Mouse (Mus musculus) spleen, embryonic (tissue): Measurements from ENCODE around the gene Wbp2nl.

Experiments used
- CTCF ChIA-PET: fragments of 350-600 bp; sonication (Branson Sonifier 250); formaldehyde crosslinking; loops from one replicate; lab custom pipeline; 2022; lab: Charles Lee

Wbp2nl gene

GRCm38 (mm10) chr15:82308416-82308815, 9.7 kb downstream of the Wbp2nl start:
- CTCF ChIA-PET: no interaction called here

DNA sequence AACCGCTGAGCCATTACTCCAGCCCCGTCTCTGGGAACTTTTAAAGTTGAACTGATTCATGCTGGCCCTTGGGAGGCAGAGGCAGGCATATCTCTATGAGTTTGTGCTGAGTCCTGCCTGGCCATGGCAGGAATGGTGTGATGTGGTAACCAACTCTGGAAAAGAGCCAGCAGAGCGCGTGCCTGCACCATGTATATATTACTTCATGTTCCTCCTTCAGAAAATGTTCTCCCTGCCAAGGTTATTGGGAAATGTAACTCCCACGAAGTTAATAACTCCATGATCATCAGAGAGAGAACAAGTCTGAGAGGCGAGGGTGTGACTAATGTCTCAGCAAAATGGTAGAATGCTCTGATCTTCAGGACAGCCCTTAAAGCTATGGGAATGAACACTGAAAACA, 19.1 kb downstream of the Wbp2nl start:
- CTCF ChIA-PET: no interaction called here

DNA sequence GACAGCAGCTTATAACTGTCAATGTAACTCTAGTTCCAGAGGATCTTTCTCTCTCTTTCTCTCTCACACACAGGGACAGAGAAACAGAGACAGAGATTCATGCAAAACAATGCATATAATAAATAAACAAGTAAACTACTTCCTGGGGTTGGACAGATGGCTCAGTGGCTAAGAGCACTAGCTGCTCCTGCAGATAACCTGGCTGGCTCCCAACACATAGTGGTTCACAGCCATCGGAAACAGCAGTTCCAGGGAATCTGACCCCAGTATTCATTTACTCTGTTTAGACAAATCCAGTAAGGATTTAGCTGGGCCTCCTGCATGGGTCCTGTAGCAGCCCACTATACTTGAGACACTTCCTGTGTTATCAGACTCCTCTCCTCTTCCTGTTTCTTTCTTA, 20.9 kb downstream of the Wbp2nl start:
- CTCF ChIA-PET: no interaction called here

GRCm38 (mm10) chr15:82322195-82322594, 23.4 kb downstream of the Wbp2nl start:
- CTCF ChIA-PET: no interaction called here

DNA sequence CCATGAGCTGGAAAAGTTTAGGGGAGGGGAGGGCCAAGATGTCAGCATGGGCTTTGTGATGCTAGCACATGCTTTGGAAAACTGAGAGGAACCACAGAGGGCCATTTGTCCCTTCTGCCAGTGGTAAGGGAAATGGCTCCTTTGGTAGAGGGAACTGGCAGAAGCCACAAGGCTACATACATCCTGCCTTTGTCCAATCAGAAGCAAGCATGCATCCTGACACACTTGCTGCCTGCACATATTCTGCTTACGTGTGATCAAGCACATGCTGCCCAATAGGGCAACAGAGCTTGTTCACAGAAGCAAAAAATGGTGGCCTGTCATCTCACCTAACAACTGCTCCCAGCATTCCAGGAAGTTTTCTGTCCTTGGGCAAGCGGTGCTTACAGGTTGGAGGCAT, 26.6 kb downstream of the Wbp2nl start:
- CTCF ChIA-PET: no interaction called here

GRCm38 (mm10) chr15:82335194-82335593, 36.4 kb downstream of the Wbp2nl start:
- CTCF ChIA-PET: no interaction called here

DNA sequence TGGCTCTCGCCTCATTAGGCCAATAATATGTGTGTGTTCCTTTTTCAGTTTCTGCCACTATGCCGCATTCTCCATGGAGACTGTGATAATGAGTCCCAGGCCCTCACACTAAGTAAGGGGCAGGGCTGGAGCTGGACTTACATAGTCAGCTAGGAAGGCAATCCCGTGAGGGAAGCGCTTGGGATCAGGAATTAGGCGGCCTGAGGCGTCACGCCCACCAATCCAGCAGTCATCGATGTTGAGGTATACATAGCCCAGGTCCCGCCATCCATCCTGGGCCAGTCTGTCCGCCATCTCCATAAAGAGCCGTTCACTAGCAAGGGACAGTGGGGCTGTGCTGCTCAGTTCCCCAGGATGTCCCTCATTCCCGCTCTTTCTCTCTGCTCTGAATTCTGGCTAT, 37.9 kb downstream of the Wbp2nl start:
- CTCF ChIA-PET: no interaction called here

DNA sequence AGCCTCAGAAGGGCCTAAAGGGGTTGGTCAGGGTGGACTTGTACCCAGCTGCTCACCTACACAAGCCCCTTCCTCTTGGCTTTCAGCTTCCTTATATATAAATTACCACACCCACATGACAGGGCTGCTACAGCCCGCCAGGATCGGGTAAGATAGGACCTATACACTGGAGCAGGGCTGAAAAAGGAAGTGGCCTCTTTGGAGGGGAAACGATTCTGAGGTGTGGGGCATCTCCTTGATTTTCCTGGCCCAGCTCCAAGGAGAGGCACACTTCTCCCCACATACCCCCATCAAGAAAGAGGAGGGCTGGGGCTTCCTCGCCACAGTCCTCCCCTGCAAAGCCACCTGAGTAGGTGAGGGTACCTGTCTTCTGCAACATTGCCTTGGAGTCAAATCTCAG, 39.1 kb downstream of the Wbp2nl start:
- CTCF ChIA-PET: interaction anchor here (0.9 kb wide), 1 partner anchor 9 kb away, joined by 4 read pairs; no protein-coding TSS in a partner anchor

- CTCF ChIA-PET: no interaction called here
These were observed 39.9 kb downstream of the Wbp2nl start, which contains the start of the genes Naga, Pheta2 and Smdt1 for GRCm38 (mm10) chr15:82338593-82339112. TSS of gene Naga (minus strand) at chr15:82338925. TSS of gene Pheta2 (plus strand) at chr15:82338942. TSS of gene Smdt1 (plus strand) at chr15:82338959.

DNA sequence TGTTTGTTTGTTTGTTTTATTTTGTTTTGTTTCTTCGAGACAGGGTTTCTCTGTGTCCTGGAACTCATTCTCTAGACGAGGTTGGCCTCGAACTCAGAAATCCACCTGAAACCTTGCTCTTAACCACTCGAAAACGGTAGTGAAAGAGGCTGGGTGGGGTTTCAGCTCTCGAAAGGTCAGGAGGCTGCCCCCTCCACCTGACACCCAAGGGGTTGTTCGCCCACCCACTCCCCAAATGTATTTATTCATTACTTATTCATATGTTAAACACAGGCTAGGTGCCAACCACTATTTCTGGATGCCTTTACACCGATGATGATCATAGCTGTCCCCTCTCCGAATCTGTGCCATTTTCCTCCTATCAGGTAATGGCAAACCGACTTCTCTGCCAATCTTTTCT, 40.4 kb downstream of the Wbp2nl start:
- CTCF ChIA-PET: no interaction called here

- CTCF ChIA-PET: no interaction called here
These were observed 41.0 kb downstream of the Wbp2nl start for GRCm38 (mm10) chr15:82339634-82340254.

DNA sequence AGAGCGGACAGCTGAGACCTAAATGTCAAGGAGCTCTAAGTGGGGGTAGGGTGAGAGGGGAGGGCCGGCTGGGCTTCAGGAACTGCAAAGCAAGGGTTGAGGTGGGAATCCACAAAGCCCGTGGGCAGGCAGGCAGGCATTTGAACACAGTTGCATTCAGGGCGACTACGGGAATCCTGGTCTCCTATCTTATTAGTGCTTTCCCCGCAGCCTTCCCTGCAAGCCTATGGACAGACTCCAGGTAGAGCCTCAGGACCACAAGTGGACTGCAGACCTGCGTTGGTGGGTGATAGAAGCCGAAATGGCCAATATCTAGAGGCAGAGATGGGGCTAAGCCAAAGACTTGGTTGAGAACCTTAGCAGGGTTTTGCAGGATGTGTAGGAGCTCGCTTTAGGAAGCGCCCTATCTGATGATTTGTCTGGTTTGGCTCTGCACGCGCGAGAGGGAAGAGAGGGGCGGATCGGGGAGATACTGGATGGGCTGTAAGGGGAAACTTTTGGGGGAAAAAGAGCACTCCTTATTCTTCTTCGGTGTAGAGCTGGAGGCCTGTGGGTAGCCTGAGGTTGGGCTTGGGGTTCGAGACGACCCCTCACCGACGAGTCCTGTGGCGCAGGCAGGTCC, 41.8 kb downstream of the Wbp2nl start:
- CTCF ChIA-PET: no interaction called here

DNA sequence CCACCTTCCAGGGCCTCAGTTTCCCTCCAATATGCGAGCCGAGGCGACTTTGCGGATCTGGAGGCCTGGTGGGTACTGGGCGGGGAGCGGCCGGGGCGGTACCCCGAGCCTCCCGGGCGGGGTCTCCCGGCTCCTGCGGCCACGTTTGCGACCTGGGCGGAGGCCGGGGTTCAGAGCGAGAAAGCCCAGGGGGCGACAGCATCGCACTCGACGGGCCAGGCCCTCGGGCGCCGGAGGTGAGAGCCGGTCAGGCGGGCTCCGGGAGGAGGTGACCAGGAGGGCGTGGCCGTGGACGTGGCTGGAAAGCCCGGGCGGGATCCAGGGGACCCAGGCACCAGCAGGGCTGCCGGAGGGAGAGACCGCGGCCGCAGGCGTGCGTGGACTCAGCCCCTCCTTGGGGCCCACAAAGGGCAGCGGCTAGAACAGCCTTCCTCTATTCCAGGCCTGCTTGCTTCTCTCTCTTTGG, 42.3 kb downstream of the Wbp2nl start:
- CTCF ChIA-PET: no interaction called here

DNA sequence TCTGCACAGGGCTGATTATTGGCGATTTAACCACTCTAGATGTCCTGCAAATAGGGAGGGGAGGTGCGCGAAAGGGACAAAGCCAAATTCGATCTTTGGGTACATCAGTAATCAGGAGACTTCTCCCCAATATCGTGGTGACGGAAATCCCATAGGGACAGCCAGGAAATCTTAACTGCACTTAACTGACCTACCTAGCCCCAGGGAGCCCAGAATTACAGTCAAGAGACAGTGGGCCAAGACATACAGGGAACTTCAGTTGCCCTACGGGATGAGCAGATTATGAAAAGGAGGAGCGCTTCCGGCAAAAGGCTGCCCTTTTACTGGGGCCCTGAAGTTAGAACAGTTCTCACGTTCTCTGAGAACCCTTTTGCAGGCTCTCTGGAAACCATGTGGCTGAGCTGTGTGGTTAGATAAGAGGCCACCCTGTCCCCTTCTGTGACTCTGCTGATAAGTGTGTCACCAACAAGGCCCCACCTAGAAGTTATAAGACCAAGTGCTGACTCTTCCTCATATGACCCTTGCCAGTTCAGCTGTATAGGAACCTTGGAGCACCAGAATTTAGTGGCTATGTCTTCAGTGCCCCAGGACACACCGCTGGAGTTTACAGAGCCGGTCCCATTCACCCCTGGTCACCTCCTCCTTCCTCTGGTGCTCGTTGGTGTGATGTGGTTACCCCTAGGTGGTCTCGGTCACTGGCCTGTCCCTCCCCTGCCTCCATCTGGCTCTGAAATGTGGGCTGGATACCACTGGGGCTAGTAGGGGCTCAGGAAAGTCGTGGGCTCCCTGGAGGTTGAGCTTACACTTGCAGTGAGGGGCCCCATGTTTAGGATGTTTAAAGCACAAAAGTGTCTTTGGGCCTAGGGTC, 43.2 kb downstream of the Wbp2nl start:
- CTCF ChIA-PET: no interaction called here

DNA sequence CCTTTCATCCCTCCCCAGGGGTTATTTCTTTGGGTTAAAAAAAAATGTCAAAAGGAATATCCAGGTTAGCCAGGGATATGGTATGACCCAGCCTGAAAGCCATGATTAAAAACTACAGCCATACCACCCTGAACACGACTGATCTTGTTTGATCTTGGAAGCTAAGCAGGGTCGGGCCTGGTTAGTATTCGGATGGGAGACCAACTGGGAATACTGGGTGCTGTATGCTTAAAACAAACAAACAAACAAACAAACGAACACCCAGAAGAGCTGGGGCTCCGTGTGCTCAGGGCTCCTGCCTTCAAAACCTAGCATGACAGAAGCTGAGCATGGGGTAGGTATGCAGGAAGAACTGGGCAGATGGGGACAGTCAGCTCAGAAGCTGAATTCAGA, 43.8 kb downstream of the Wbp2nl start:
- CTCF ChIA-PET: no interaction called here

GRCm38 (mm10) chr15:82343368-82344287, 44.9 kb downstream of the Wbp2nl start:
- CTCF ChIA-PET: no interaction called here

DNA sequence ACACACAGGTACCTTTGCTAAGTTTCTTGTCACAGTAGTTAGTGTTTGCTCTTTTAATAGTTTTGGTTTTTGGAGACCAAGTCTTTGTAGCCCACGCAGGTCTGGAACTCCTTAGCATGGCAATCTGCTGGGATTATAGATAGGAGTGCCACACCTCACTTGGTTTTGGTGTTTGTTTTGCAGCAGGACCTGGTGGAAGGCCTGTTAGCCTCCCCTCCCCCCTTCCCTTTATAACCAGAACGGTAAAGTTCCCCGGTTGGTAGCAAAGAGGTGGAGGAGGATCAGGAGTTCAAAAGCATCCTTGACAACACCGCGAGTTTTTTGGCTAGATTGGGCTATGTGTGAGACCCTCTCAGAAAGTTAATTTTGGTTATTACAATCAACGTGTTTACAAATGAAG, 46.2 kb downstream of the Wbp2nl start:
- CTCF ChIA-PET: no interaction called here

- CTCF ChIA-PET: no interaction called here
These were observed 47.2 kb downstream of the Wbp2nl start for GRCm38 (mm10) chr15:82345820-82346470.

- CTCF ChIA-PET: interaction anchor here (0.9 kb wide), 1 partner anchor 9 kb away, joined by 4 read pairs; no protein-coding TSS in a partner anchor
These were observed 48.0 kb downstream of the Wbp2nl start for GRCm38 (mm10) chr15:82346580-82347302.

- CTCF ChIA-PET: interaction anchor here (0.9 kb wide), 1 partner anchor 10 kb away, joined by 4 read pairs; no protein-coding TSS in a partner anchor
These were observed 48.5 kb downstream of the Wbp2nl start for GRCm38 (mm10) chr15:82347303-82347676.
